Mouse (Mus musculus): ENCODE data around the gene Adra2b. TPM values are rescaled to one million over a fixed set of nuclear protein-coding genes. Genes with fewer than 3 reads are reported as not detected.

Adra2b gene
- polyA plus RNA-seq, 1 experiment = 0.20 TPM

GRCm38 (mm10) chr2:127369703-127370376 is 6.8 kb downstream of the Adra2b start:
- TF ChIP-seq CTCF (IDR thresholded peaks at IDR 0.05; ENCODE audit: borderline replicate concordance, control insufficient read depth, extremely low read depth, insufficient read depth, low read length, poor library complexity) = no peak
- TF ChIP-seq POLR2A (IDR thresholded peaks at IDR 0.05; ENCODE audit: control insufficient read depth, extremely low read depth, insufficient read depth, low read length, poor library complexity) = no peak
- no peak overlapping the region for H3K27ac ChIP-seq (ENCODE audit: control insufficient read depth, insufficient read depth, low read length)
- H3K27me3 ChIP-seq (ENCODE audit: control insufficient read depth, insufficient read depth, low read length) = peaks cover 2% of the 10 kb centered on the region; the same call in 1 of the 2 replicates
- DNase-seq = no peak
- H3K4me3 ChIP-seq (ENCODE audit: control insufficient read depth, insufficient read depth, low read length) = no peak overlapping the region
- no peaks in the 10 kb centered on the region for H3K36me3 ChIP-seq (ENCODE audit: control insufficient read depth, insufficient read depth, low read length)
- H3K4me1 ChIP-seq (replicated peaks; ENCODE audit: control insufficient read depth, insufficient read depth, low read length) = no peaks in the 10 kb centered on the region
- WGBS = 83% methylated on average over 5 of the region's 5 CpGs

- Histone ChIP-seq H3K4me3 (ENCODE audit: control insufficient read depth, insufficient read depth, low read length) (no peak overlapping the region), H3K27ac (ENCODE audit: control insufficient read depth, insufficient read depth, low read length) (no peak overlapping the region), H3K4me1 (replicated peaks; ENCODE audit: control insufficient read depth, insufficient read depth, low read length) (no peaks in the 10 kb centered on the region), H3K27me3 (ENCODE audit: control insufficient read depth, insufficient read depth, low read length) (no peaks in the 10 kb centered on the region), H3K36me3 (ENCODE audit: control insufficient read depth, insufficient read depth, low read length) (no peaks in the 10 kb centered on the region)
- TF ChIP-seq CTCF (IDR thresholded peaks at IDR 0.05; ENCODE audit: borderline replicate concordance, control insufficient read depth, extremely low read depth, insufficient read depth, low read length, poor library complexity) (no peak), POLR2A (IDR thresholded peaks at IDR 0.05; ENCODE audit: control insufficient read depth, extremely low read depth, insufficient read depth, low read length, poor library complexity) (no peak)
- WGBS = 72% methylated on average over 9 of the region's 9 CpGs
- DNase-seq = no peak
These were observed 7.8 kb downstream of the Adra2b start for GRCm38 (mm10) chr2:127370561-127371483.

- no peak overlapping the region for H3K27ac ChIP-seq (ENCODE audit: control insufficient read depth, insufficient read depth, low read length)
- no peaks in the 10 kb centered on the region for H3K4me1 ChIP-seq (replicated peaks; ENCODE audit: control insufficient read depth, insufficient read depth, low read length)
- 100% methylated on average over 1 of the region's 1 CpGs for WGBS
- H3K36me3 ChIP-seq (ENCODE audit: control insufficient read depth, insufficient read depth, low read length) = no peaks in the 10 kb centered on the region
- DNase-seq = no peak
- TF ChIP-seq POLR2A (IDR thresholded peaks at IDR 0.05; ENCODE audit: control insufficient read depth, extremely low read depth, insufficient read depth, low read length, poor library complexity) (no peak), CTCF (IDR thresholded peaks at IDR 0.05; ENCODE audit: borderline replicate concordance, control insufficient read depth, extremely low read depth, insufficient read depth, low read length, poor library complexity) (no peak)
- H3K27me3 ChIP-seq (ENCODE audit: control insufficient read depth, insufficient read depth, low read length) = no peaks in the 10 kb centered on the region
- H3K4me3 ChIP-seq (ENCODE audit: control insufficient read depth, insufficient read depth, low read length) = no peak overlapping the region
These were observed 8.5 kb downstream of the Adra2b start for GRCm38 (mm10) chr2:127371484-127371861.

GRCm38 (mm10) chr2:127372082-127372481 is 9.1 kb downstream of the Adra2b start:
- TF ChIP-seq POLR2A (IDR thresholded peaks at IDR 0.05; ENCODE audit: control insufficient read depth, extremely low read depth, insufficient read depth, low read length, poor library complexity) (no peak), CTCF (IDR thresholded peaks at IDR 0.05; ENCODE audit: borderline replicate concordance, control insufficient read depth, extremely low read depth, insufficient read depth, low read length, poor library complexity) (no peak)
- no peak for DNase-seq
- no peak overlapping the region for H3K27ac ChIP-seq (ENCODE audit: control insufficient read depth, insufficient read depth, low read length)
- no peaks in the 10 kb centered on the region for H3K4me1 ChIP-seq (replicated peaks; ENCODE audit: control insufficient read depth, insufficient read depth, low read length)
- H3K4me3 ChIP-seq (ENCODE audit: control insufficient read depth, insufficient read depth, low read length) = no peak overlapping the region
- H3K27me3 ChIP-seq (ENCODE audit: control insufficient read depth, insufficient read depth, low read length) = no peaks in the 10 kb centered on the region
- no peaks in the 10 kb centered on the region for H3K36me3 ChIP-seq (ENCODE audit: control insufficient read depth, insufficient read depth, low read length)
- 94% methylated on average over 2 of the region's 2 CpGs for WGBS

- no peaks in the 10 kb centered on the region for H3K27me3 ChIP-seq (ENCODE audit: control insufficient read depth, insufficient read depth, low read length)
- TF ChIP-seq CTCF (IDR thresholded peaks at IDR 0.05; ENCODE audit: borderline replicate concordance, control insufficient read depth, extremely low read depth, insufficient read depth, low read length, poor library complexity) (no peak), POLR2A (IDR thresholded peaks at IDR 0.05; ENCODE audit: control insufficient read depth, extremely low read depth, insufficient read depth, low read length, poor library complexity) (no peak)
- H3K4me3 ChIP-seq (ENCODE audit: control insufficient read depth, insufficient read depth, low read length) = no peak overlapping the region
- H3K27ac ChIP-seq (ENCODE audit: control insufficient read depth, insufficient read depth, low read length) = no peak overlapping the region
- no peaks in the 10 kb centered on the region for H3K36me3 ChIP-seq (ENCODE audit: control insufficient read depth, insufficient read depth, low read length)
- H3K4me1 ChIP-seq (replicated peaks; ENCODE audit: control insufficient read depth, insufficient read depth, low read length) = no peaks in the 10 kb centered on the region
- no peak for DNase-seq
- WGBS = 88% methylated on average over 3 of the region's 3 CpGs
These were observed 11.1 kb downstream of the Adra2b start for GRCm38 (mm10) chr2:127374131-127374530.

GRCm38 (mm10) chr2:127375087-127375486 is 12.1 kb downstream of the Adra2b start:
- 69% methylated on average over 3 of the region's 3 CpGs for WGBS
- no peak overlapping the region for H3K27ac ChIP-seq (ENCODE audit: control insufficient read depth, insufficient read depth, low read length)

More at GRCm38 (mm10) chr2:127375087-127375486, 12.1 kb downstream of the Adra2b start:
- H3K4me1 ChIP-seq (replicated peaks; ENCODE audit: control insufficient read depth, insufficient read depth, low read length) = no peaks in the 10 kb centered on the region
- no peak for DNase-seq
- no peak overlapping the region for H3K4me3 ChIP-seq (ENCODE audit: control insufficient read depth, insufficient read depth, low read length)
- TF ChIP-seq CTCF (IDR thresholded peaks at IDR 0.05; ENCODE audit: borderline replicate concordance, control insufficient read depth, extremely low read depth, insufficient read depth, low read length, poor library complexity) (no peak), POLR2A (IDR thresholded peaks at IDR 0.05; ENCODE audit: control insufficient read depth, extremely low read depth, insufficient read depth, low read length, poor library complexity) (no peak)
- no peaks in the 10 kb centered on the region for H3K27me3 ChIP-seq (ENCODE audit: control insufficient read depth, insufficient read depth, low read length)
- no peaks in the 10 kb centered on the region for H3K36me3 ChIP-seq (ENCODE audit: control insufficient read depth, insufficient read depth, low read length)

Data from thymus, adult 2 months (tissue).